Mouse (Mus musculus): ENCODE results near the gene Ralgapa1.
"Not testable (repeated sequence)": the region's sequence is repeated elsewhere in the genome, so short reads cannot be mapped to it uniquely, and the experiment has no call there.

Ralgapa1 gene

GRCm38 (mm10) chr12:55598887-55599561 is 221.9 kb downstream of the Ralgapa1 start, which contains the start of gene Insm2:
Gene Insm2 (plus strand): TSS chr12:55599427.
- DNase-seq (ENCODE audit: low spot score): peak; percentile 42

GRCm38 (mm10) chr12:55598537-55598886 is 222.5 kb downstream of the Ralgapa1 start:
- no peak for DNase-seq (ENCODE audit: low spot score)

- DNase-seq (ENCODE audit: low spot score): not testable (repeated sequence)
Measured at GRCm38 (mm10) chr12:55586936-55587335, 234.0 kb downstream of the Ralgapa1 start.

- no peak for DNase-seq (ENCODE audit: low spot score)
Measured at GRCm38 (mm10) chr12:55573794-55574193, 247.2 kb downstream of the Ralgapa1 start.

- DNase-seq (ENCODE audit: low spot score): no peak
Measured at GRCm38 (mm10) chr12:55573089-55573488, 247.9 kb downstream of the Ralgapa1 start.

GRCm38 (mm10) chr12:55571661-55572060 is 249.3 kb downstream of the Ralgapa1 start:
- no peak for DNase-seq (ENCODE audit: low spot score)

GRCm38 (mm10) chr12:55571181-55571580 is 249.8 kb downstream of the Ralgapa1 start:
- DNase-seq (ENCODE audit: low spot score): no peak

GRCm38 (mm10) chr12:55570646-55571045 is 250.3 kb downstream of the Ralgapa1 start:
- DNase-seq (ENCODE audit: low spot score): no peak

- no peak for DNase-seq (ENCODE audit: low spot score)
Measured at GRCm38 (mm10) chr12:55569676-55570075, 251.3 kb downstream of the Ralgapa1 start.

- no peak for DNase-seq (ENCODE audit: low spot score)
Measured at GRCm38 (mm10) chr12:55568466-55568865, 252.5 kb downstream of the Ralgapa1 start.

- DNase-seq (ENCODE audit: low spot score): no peak
Measured at GRCm38 (mm10) chr12:55566837-55567236, 254.1 kb downstream of the Ralgapa1 start.

- DNase-seq (ENCODE audit: low spot score): no peak
Measured at GRCm38 (mm10) chr12:55565867-55566266, 255.1 kb downstream of the Ralgapa1 start.

GRCm38 (mm10) chr12:55565206-55565605 is 255.8 kb downstream of the Ralgapa1 start, which contains the start of gene Aldoart2:
Gene Aldoart2 (plus strand): TSS chr12:55565239.
- no peak for DNase-seq (ENCODE audit: low spot score)

GRCm38 (mm10) chr12:55564187-55564963 is 256.6 kb downstream of the Ralgapa1 start:
- peak; percentile 48 for DNase-seq (ENCODE audit: low spot score)

- DNase-seq (ENCODE audit: low spot score): no peak
Measured at GRCm38 (mm10) chr12:55563742-55564141, 257.2 kb downstream of the Ralgapa1 start.

GRCm38 (mm10) chr12:55560025-55560690 is 260.8 kb downstream of the Ralgapa1 start:
- no peak for DNase-seq (ENCODE audit: low spot score)

GRCm38 (mm10) chr12:55559184-55559855 is 261.6 kb downstream of the Ralgapa1 start:
- DNase-seq (ENCODE audit: low spot score): no peak

GRCm38 (mm10) chr12:55557866-55558265 is 263.1 kb downstream of the Ralgapa1 start:
- no peak for DNase-seq (ENCODE audit: low spot score)

- not testable (repeated sequence) for DNase-seq (ENCODE audit: low spot score)
Measured at GRCm38 (mm10) chr12:55554901-55555300, 266.1 kb downstream of the Ralgapa1 start.

All from testis, postnatal 14 days (tissue).